Mouse (Mus musculus): ENCODE results near the gene Nudt3.

GRCm38 (mm10) chr17:27556315-27557011 is 66.8 kb downstream of the Nudt3 start, which contains the start of gene Hmga1:
- TF ChIP-seq POLR2A (IDR thresholded peaks at IDR 0.05; ENCODE audit: low read depth, low read length): peak; percentile 97
- TF ChIP-seq CTCF (IDR thresholded peaks at IDR 0.05; ENCODE audit: extremely low read depth, insufficient read depth, insufficient read length, insufficient replicate concordance): no peak
